Mouse (Mus musculus) midbrain, embryonic 16.5 days (tissue): ENCODE measurements around the gene Abtb2. TPM values are rescaled to one million over a fixed set of nuclear protein-coding genes. Genes with fewer than 3 reads are reported as not detected.

Experiments
- ATAC-seq: fragments of 200-750 bp; cut with Nextera tagmentation; 2 replicates; pipeline ENCODE4 v1.8.0; 2017; ENCODE audit warnings: moderate TSS enrichment
- H3K27ac ChIP-seq: fragments of 300-500 bp; sonication (generic); 2 replicates; pipeline ENCODE4 v1.5.1; 2014; ENCODE audit warnings: mild to moderate bottlenecking, low read length, mixed read lengths
- H3K27me3 ChIP-seq: fragments of 300-500 bp; sonication (generic); 2 replicates; pipeline ENCODE4 v1.6.1; 2014; ENCODE audit warnings: low read depth, low read length, mixed read lengths; ENCODE audit not compliant: control insufficient read depth, insufficient read depth
- H3K36me3 ChIP-seq: fragments of 300-500 bp; sonication (generic); 2 replicates; pipeline ENCODE4 v1.6.1; 2014; ENCODE audit warnings: mild to moderate bottlenecking, low read length, moderate library complexity, mixed read lengths; ENCODE audit not compliant: control insufficient read depth, insufficient read depth
- H3K4me1 ChIP-seq: fragments of 300-500 bp; sonication (generic); 2 replicates; pipeline ENCODE4 v1.6.1; 2014; ENCODE audit warnings: mild to moderate bottlenecking, low read length, mixed read lengths; ENCODE audit not compliant: control insufficient read depth, insufficient read depth
- H3K4me2 ChIP-seq: fragments of 300-500 bp; sonication (generic); 2 replicates; pipeline ENCODE4 v1.6.1; 2014; ENCODE audit warnings: mild to moderate bottlenecking, low read length, mixed read lengths
- H3K4me3 ChIP-seq: fragments of 300-500 bp; sonication (generic); 2 replicates; pipeline ENCODE4 v1.5.1; 2014; ENCODE audit warnings: low read depth, mild to moderate bottlenecking, low read length, moderate library complexity, mixed read lengths
- H3K9ac ChIP-seq: fragments of 300-500 bp; sonication (generic); 2 replicates; pipeline ENCODE4 v1.6.1; 2014; ENCODE audit warnings: low read depth, low read length, mixed read lengths
- H3K9me3 ChIP-seq: fragments of 300-500 bp; sonication (generic); replicated peaks from 2 replicates; pipeline ENCODE4 v1.6.1; 2014; ENCODE audit warnings: mild to moderate bottlenecking, low read length, mixed read lengths; ENCODE audit not compliant: control insufficient read depth, poor library complexity, severe bottlenecking
- WGBS: fragments of 180-500 bp; shearing (Covaris S2); extraction: QIAGEN DNeasy Blood & Tissue Kit; methylation state at CpG from one replicate; pipeline ENCODE4 v1.1.7; 2014; 5-methylcytosine and 5-hydroxymethylcytosine counted together
- polyA plus RNA-seq: library from polyadenylated mRNA; unstranded; fragments of >200 nt; fragmentation: Nextera tagmentation; extraction: Ambion mirVana; gene quantifications from 2 replicates; pipeline ENCODE4 v1.2.1, GENCODE M21; 2015

Abtb2 gene
- polyA plus RNA-seq, 1 experiment from 2014 or later = 8.7 TPM

- Histone ChIP-seq H3K4me2 (no peak overlapping the region), H3K27ac (no peak overlapping the region), H3K9me3 (no peaks in the 10 kb centered on the region), H3K36me3 (no peaks in the 10 kb centered on the region), H3K4me3 (no peak overlapping the region), H3K9ac (no peak overlapping the region), H3K4me1 (no peaks in the 10 kb centered on the region), H3K27me3 (no peaks in the 10 kb centered on the region)
- WGBS = 94% methylated on average over 10 of the region's 10 CpGs
- ATAC-seq = no peak
Observed at GRCm38 (mm10) chr2:103578663-103579213, 12.6 kb downstream of the Abtb2 start.

GRCm38 (mm10) chr2:103580756-103581155 lies 14.6 kb downstream of the Abtb2 start:
- WGBS = 85% methylated on average over 8 of the region's 8 CpGs
- no peaks in the 10 kb centered on the region for H3K36me3 ChIP-seq

GRCm38 (mm10) chr2:103581369-103581897 lies 15.3 kb downstream of the Abtb2 start:
- no peaks in the 10 kb centered on the region for H3K36me3 ChIP-seq
- 89% methylated on average over 7 of the region's 7 CpGs for WGBS
- H3K4me2 ChIP-seq = no peak overlapping the region
- ATAC-seq = no peak
- H3K4me1 ChIP-seq = no peaks in the 10 kb centered on the region
- H3K9ac ChIP-seq = no peak overlapping the region
- no peak overlapping the region for H3K27ac ChIP-seq
- no peaks in the 10 kb centered on the region for H3K9me3 ChIP-seq
- H3K27me3 ChIP-seq = no peaks in the 10 kb centered on the region
- no peak overlapping the region for H3K4me3 ChIP-seq

More at GRCm38 (mm10) chr2:103580756-103581155, 14.6 kb downstream of the Abtb2 start:
- no peaks in the 10 kb centered on the region for H3K9me3 ChIP-seq
- H3K9ac ChIP-seq = no peak overlapping the region
- no peaks in the 10 kb centered on the region for H3K27me3 ChIP-seq
- H3K27ac ChIP-seq = no peak overlapping the region
- no peaks in the 10 kb centered on the region for H3K4me1 ChIP-seq
- ATAC-seq = no peak
- H3K4me2 ChIP-seq = no peak overlapping the region
- no peak overlapping the region for H3K4me3 ChIP-seq

- no peaks in the 10 kb centered on the region for H3K9me3 ChIP-seq
- H3K27me3 ChIP-seq = no peaks in the 10 kb centered on the region
- no peaks in the 10 kb centered on the region for H3K4me1 ChIP-seq
- no peak overlapping the region for H3K4me2 ChIP-seq
- H3K27ac ChIP-seq = no peak overlapping the region
- H3K4me3 ChIP-seq = no peak overlapping the region
- ATAC-seq = no peak
- no peak overlapping the region for H3K9ac ChIP-seq
- no peaks in the 10 kb centered on the region for H3K36me3 ChIP-seq
- 63% methylated on average over 3 of the region's 3 CpGs for WGBS
Observed at GRCm38 (mm10) chr2:103583316-103583715, 17.2 kb downstream of the Abtb2 start.

GRCm38 (mm10) chr2:103584093-103584492 lies 18.0 kb downstream of the Abtb2 start:
- no peaks in the 10 kb centered on the region for H3K4me1 ChIP-seq
- H3K9ac ChIP-seq = no peak overlapping the region
- no peaks in the 10 kb centered on the region for H3K27me3 ChIP-seq
- no peaks in the 10 kb centered on the region for H3K9me3 ChIP-seq
- H3K27ac ChIP-seq = no peak overlapping the region
- no peak overlapping the region for H3K4me3 ChIP-seq
- H3K36me3 ChIP-seq = no peaks in the 10 kb centered on the region
- H3K4me2 ChIP-seq = no peak overlapping the region
- no peak for ATAC-seq

- WGBS = 78% methylated on average over 3 of the region's 3 CpGs
- no peaks in the 10 kb centered on the region for H3K27me3 ChIP-seq
Observed at GRCm38 (mm10) chr2:103586423-103586822, 20.3 kb downstream of the Abtb2 start.

GRCm38 (mm10) chr2:103588776-103589175 lies 22.7 kb downstream of the Abtb2 start:
- H3K36me3 ChIP-seq = no peaks in the 10 kb centered on the region
- ATAC-seq = no peak
- H3K27me3 ChIP-seq = no peaks in the 10 kb centered on the region
- WGBS = 77% methylated on average over 5 of the region's 5 CpGs
- H3K9ac ChIP-seq = no peak overlapping the region
- no peaks in the 10 kb centered on the region for H3K9me3 ChIP-seq
- H3K4me3 ChIP-seq = no peak overlapping the region
- no peak overlapping the region for H3K4me2 ChIP-seq
- H3K4me1 ChIP-seq = peaks cover 7% of the 10 kb centered on the region
- H3K27ac ChIP-seq = no peak overlapping the region

More at GRCm38 (mm10) chr2:103586423-103586822, 20.3 kb downstream of the Abtb2 start:
- H3K4me1 ChIP-seq = no peaks in the 10 kb centered on the region
- no peak for ATAC-seq
- no peaks in the 10 kb centered on the region for H3K36me3 ChIP-seq
- no peak overlapping the region for H3K4me3 ChIP-seq
- no peak overlapping the region for H3K27ac ChIP-seq
- H3K4me2 ChIP-seq = no peak overlapping the region
- no peaks in the 10 kb centered on the region for H3K9me3 ChIP-seq
- H3K9ac ChIP-seq = no peak overlapping the region

- H3K9ac ChIP-seq = no peak overlapping the region
- no peak overlapping the region for H3K4me3 ChIP-seq
- H3K27me3 ChIP-seq = no peaks in the 10 kb centered on the region
- no peak overlapping the region for H3K27ac ChIP-seq
- no peaks in the 10 kb centered on the region for H3K9me3 ChIP-seq
- WGBS = 95% methylated on average over 4 of the region's 4 CpGs
- peaks cover 7% of the 10 kb centered on the region for H3K4me1 ChIP-seq
- no peak for ATAC-seq
- H3K36me3 ChIP-seq = no peaks in the 10 kb centered on the region
- no peak overlapping the region for H3K4me2 ChIP-seq
Observed at GRCm38 (mm10) chr2:103589400-103589799, 23.3 kb downstream of the Abtb2 start.

- peaks cover 9% of the 10 kb centered on the region for H3K4me1 ChIP-seq
- WGBS = 90% methylated on average over 7 of the region's 7 CpGs
- H3K9me3 ChIP-seq = no peaks in the 10 kb centered on the region
- H3K27me3 ChIP-seq = no peaks in the 10 kb centered on the region
- H3K36me3 ChIP-seq = no peaks in the 10 kb centered on the region
- no peak overlapping the region for H3K4me2 ChIP-seq
- no peak overlapping the region for H3K9ac ChIP-seq
- H3K4me3 ChIP-seq = no peak overlapping the region
- H3K27ac ChIP-seq = no peak overlapping the region
- ATAC-seq = no peak
Observed at GRCm38 (mm10) chr2:103590645-103591044, 24.5 kb downstream of the Abtb2 start.
